Mouse (Mus musculus) liver, postnatal 0 days (tissue): ENCODE data around the gene Ghrhr.

Source experiments
- CTCF ChIP-seq: sonication (generic); IDR thresholded peaks from 2 replicates; pipeline ENCODE4 v1.5.1; 2016; ENCODE audit warnings: antibody characterized with exemption, low read depth
- EP300 ChIP-seq: IDR thresholded peaks from 2 replicates; pipeline ENCODE4 v1.6.1; 2016; ENCODE audit warnings: antibody characterized with exemption, low read depth, mild to moderate bottlenecking

DNA sequence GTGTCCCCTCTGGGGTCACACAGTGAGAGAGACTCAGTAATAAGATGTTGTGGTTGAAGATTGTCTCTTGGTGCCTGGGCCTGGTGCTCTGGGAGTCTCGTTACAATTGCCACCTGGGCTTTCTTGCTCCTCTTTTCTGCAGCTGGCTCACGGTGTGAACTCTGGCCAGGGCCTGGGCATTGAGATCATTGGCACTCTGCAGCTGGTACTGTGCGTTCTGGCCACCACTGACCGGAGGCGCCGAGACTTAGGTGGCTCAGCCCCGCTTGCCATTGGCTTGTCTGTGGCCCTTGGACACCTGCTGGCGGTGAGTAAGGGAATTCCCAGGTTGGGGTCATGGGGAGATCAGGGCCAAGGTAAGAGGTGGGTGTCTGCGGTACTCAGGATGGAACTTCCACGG, 30.8 kb upstream of the Ghrhr start:
- TF ChIP-seq CTCF, result no peak
- TF ChIP-seq EP300, result no peak
